Mouse (Mus musculus) kidney, adult 8-10 months (tissue): ENCODE measurements at regions not wholly inside any gene's neighbourhood (a gene's known extent, or its start where the extent isn't known, plus 50 kb on each side); places are given as distances from the start of the nearest gene placed in this dataset.

Experiments used
- DNase-seq, 2 experiments: peaks; one replicate each; pipeline ENCODE4 v3.0.0; 2022

DNA sequence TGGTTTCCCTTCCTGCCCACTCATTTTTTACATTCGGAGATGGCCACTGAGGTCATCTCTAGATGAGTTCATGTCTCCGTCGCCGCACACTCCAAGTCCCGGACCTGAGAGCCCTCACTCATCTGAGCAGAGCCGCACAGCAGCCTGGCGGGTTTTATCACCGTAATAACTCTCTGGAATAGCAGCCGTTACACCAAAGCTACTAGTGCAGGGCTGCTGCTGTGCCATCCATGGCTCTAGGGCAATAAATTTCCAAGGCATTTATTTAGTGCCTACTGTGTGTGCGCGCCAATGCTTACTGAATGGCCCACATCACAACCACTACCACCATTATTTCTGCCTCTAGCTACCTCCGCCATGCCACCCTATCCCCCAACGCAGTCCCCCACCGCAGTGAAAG lies 242.9 kb upstream of the Rpl38 start:
- DNase-seq: no peak

DNA sequence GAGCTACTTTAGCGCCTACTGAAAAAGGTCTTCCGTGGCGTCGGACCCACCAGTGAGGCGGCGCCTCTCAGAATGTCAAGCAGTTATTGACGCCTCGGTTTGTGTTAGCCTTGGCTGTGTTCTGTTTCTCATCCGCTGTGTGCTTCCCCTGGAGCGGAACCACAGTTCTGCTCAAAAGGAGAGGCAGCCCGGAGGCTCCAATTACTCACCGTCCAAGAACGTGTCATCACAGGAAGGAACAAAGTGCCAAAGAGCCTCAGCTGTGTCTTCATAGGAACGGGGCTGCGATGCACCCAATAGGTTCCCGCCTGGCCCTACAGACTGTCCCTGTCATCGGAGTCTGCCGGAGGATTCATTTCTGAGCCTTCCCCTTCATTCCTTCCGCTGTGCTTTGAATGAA lies 245.0 kb upstream of the Rpl38 start:
- DNase-seq: no peak

DNA sequence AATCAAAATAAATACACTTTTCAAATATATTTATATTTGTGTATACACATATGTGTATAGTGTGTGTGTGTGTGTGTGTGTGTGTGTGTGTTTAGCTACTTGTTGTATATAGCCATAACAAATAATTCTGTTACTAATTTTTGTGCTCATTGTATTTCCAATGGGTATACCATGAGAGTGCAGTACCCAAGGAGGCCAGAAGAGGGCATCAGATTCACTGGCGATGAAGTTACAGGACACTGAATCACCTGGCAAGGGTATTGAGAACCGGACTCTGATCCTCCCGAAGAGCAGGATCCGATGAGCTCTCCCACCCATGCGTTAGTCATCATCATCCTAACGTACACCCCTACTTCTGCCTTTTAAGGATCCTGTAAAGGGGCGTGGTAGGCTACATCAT lies 249.3 kb upstream of the Rpl38 start:
- DNase-seq: no peak

DNA sequence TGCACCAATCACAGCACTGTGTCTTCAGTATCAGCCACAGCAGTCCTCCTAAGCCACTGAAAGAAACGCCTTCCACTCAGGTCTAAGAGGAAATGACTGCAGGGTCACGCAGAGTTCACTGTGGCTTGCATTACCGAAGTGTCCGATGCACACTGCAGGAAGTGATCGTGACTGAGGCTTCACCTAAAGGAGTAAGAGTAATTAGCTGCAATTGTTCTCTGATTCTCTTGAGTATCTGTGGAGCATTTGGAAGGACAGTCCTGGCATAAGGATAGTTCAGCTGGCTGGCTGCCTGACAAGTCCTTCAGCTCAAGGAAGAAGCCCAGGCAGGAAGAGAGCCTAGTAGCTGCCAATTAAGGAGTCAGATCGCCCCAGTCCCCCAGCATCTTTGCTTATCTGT lies 252.2 kb upstream of the Rpl38 start:
- no peak for DNase-seq

DNA sequence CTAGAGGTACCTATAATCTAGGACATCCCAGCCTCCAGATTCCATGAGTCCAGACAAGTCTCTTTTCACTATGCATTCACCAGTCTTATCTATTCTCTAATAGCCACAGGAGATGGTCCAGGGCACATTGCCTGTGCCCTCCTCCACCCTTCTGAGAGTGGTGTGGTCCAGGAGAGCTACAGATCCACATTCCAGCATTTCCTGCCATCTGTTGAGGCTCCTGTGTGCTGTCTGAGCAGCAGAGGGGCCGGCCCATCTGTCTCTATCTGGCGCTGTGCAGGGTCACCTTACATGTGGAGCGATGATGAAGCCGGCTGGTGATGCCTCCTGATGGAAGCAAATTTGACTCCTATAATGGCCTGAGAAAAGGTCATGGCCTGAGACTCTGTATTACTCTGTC lies 263.9 kb upstream of the Rpl38 start:
- DNase-seq: no peak

DNA sequence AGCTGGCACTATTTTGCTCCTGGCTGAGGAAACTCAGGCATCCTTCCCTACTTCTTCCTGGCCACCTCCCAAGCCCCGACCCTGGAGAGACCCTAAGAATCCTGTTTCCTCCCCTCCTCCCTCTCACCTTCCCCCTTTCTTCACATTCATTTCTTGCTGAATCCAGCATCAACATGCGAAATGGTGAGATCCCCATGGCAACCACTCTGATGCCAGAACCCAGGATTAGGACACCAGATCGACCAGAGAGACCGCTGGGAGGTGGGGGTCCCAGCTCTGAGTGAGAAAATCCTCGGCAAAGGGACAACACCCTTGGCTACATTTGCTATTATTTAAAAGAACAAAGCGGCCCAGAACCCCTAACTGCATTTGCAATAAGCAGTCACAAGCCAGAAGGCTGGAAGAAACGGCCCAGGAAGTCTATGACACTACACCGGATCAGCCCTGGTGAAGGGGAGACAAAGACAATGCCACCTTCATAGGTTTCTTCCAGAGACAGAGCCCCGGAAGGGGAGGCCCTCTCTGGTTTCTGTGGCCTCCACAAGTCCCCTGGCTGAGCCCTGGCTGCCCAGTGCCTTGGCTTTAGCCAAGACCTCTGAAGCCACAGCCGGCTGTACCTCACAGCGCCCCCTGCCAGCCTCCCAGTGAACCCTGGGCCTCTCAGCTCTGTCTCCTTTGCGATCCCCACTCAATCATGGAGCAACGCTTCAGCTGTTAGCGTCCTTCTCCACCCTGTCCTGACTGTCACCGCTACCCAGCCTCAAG lies 265.6 kb upstream of the Rpl38 start:
- DNase-seq: no peak

DNA sequence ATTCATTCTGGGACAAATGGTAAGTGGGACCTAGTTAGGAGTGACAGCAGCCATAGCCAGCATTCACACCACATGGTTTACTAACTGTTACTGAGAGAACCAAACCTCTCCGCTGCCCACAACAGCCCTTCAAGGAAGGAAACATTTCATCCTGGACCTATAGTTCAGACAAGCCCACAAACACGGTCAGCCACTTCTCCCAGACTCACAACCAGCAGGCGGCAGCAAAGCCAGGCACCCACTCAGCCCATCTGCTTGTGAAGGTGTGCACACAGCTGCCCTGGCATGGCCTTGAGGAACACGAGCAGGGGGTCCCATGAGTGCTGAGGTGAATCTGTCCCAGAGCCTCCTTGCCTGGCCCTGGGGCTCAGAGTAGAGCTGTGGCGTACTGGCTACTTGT lies 267.6 kb upstream of the Rpl38 start:
- DNase-seq: no peak

DNA sequence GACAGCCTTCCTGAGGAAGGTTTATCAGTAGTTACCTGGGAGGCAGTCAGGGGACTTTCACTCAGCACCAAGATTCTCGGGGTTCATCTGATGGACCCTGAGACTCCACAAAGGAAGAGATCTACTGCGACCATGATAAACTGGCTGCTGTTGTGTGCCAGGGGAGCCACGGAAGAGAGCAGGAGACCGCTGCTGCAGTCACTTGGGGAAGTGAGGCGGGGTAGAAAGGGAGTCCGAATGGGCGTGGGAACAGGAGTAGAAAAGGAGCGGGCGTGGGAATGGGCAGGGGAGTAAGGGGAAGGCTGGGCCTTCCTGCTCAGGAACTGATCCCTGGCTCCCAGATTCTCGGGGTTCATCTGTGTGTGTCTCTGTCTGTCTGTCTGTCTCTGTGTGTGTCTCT lies 276.2 kb upstream of the Rpl38 start:
- DNase-seq: no peak

DNA sequence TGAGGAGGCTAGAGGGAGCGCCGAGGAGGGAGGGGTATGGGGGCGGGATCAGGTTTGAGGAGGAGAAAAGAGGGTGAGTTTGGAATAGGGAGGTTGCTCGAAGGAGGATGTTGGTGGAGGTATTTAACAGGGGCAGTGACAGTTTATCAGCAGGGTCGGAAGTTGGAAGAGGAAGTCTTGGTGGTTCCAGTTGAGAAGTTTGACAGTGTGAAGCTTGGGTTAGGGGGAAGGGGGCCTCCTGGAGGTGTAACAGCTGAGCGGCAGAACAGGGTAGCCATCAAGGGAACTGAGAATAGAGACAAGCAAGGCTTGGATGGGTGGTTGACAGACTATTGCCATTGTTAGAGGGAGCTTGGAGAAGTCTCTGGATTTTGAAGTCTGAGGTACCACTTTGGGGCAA lies 276.8 kb upstream of the Rpl38 start:
- DNase-seq: no peak

DNA sequence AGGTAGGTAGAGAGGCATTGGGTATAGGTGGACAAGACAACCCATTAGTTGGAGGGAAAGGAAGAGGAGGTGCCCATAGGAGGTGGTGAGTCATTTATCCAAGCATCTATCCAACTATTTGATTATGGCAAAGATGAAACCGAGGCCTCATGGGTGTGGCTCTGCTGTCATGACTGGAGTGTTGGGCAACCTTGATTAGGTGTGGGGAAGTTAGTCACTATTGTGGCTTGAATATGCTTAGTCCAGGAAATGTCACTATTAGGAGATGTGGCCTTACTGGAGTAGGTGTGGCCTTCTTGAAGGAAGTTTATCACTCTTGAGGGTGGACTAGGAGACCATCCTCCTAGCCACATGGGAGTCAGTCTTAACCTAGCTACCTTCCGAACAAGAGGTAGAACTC lies 281.2 kb upstream of the Rpl38 start:
- DNase-seq: no peak

DNA sequence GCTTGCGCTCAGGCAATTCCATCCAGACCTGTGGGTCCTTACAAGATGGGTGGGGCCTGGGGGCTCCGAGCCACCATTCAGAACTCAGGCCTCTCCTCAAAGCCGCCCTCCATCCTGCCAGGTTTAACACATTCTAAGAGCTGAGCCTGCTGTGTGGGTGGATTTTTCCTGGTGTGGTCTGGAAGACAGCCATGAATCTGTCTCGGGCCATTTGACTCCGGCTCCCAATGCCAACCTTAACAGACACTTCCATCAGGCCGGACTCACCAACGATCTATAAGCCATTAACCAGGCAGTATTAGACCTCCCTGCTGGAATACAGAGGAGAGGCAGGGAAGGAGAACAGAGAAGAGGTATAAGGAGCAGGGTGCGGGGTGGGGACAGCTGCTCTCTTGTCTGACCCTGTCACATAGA lies 288.9 kb upstream of the Rpl38 start:
- peak; percentile 27 to 37 for DNase-seq

DNA sequence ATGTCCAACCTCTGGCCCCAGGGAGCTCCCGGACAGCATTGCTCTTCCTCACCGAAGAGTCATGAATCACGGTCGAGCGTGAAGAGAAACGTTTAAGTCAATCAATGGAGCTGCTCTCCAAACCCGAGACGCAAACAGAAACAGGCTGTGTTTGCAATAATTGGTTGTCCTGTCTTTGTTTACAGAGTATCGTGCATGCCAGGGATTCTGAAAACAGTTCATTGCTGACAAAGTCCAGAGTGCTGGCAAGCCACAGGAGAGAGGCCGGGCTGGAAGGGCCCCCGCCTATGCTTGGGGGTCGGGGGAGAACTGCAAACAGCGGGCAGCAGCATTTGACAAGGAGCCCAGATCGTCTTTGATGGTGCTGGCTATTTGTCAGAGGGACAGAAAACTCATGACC lies 292.4 kb upstream of the Rpl38 start:
- no peak for DNase-seq

DNA sequence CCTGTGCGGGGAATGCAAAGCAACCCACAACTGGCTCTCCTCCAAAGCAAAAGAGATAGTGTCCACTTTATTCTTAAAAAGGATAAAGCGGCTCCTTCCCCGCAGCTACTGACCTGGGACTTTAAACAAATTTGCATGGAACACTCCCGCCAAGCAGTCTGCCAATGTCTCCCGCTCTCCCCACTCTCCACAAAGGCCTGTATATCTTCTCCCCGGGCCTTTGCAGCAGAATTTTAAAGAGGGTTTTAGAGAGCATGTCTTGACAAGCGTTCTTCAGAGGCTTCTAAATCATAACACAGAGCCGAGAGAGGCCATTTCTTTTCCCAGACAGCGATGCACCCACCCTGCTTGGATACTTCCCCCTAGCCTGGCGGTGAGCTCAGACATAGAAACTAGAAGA lies 297.6 kb upstream of the Rpl38 start:
- no peak for DNase-seq

DNA sequence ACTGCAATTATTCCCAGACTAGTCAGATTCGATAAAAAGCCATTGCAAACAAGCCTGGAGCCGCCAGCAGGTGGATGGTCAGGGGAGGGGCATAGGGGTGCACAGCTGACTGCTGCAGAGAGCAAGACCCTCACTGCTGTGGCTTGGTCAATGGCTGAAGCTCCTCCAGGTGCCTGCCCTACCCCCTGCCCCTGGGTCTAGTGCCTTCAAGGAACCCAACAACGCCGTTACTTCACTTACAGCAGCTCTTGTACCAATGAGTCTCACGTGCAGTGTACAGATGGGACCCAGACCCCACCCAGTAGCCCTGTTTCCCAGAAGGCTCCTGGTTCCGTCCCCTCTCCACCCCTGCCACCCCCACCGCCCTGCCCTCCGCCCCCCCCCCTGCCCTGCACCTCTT lies 300.5 kb upstream of the Rpl38 start:
- no peak for DNase-seq

DNA sequence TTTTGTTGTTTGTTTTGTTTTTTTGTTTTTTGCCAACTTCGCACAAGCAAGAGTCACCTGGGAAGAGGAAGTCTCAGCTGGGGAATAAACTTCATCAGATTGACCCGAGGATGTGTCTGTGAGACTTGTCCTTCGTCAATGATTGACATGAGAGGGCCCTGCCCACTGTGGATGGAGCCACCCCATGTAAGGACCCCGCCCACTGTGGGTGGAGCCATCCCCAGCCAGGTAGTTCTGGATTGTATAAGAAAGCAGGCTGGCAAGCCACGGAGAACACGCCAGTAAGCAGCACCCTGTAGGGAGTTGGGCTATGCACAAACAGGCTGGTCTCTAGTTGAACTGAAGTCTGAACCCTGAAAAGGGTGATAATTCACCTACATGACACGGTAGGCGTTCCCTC lies 294.1 kb upstream of the Sdk2 start:
- peak; percentile 41 to 45 for DNase-seq

DNA sequence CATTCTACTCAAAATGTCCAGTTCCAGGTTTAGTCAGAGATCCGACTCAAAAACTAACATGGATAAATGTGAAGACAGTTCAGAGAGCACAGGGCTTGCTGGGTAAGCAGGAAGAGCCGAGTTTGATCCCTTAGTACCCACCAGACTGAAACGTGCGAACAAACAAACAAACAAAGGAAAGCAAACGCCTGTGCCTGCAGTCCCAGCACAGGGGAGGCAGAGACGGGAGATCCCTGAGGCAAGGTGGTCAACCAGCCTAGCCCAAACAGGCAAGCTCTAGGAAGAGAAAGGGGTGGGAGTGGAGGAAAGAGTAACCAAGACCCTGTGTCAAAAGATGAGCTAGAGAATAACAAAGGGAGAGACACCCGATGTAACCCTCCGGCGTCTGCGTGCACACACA lies 293.5 kb upstream of the Sdk2 start:
- DNase-seq: no peak

DNA sequence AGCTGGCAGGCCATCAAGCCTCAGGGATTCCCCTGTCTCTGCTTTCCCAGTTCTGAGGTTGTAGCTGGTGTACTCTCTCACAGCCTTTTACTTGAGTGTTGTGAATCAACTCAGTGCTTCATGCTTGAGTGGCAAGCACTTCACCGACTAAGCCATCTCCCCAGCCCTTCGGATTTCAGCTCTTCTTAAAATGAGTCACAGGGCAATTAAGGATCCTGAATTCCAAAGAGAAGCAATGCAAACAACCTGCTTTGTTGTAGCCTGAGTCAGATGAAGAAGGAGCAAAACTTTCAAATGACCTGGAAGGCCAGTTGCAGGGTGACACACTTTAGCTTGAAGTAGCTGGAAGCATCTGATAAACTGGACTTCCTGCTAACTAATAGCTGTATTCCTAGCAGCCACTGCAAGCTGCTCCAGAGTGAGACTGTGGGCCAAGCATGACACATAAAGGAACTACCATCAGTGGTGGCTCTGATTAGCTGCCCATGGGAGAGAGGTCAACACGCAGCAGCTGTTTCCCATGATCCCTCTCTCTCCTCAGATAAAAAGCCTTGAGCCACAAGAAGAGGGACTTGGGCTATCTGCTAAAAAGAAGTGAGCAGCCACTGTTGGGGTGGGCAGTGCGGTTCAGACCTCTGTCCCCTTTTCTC lies 285.4 kb upstream of the Sdk2 start:
- DNase-seq: no peak

DNA sequence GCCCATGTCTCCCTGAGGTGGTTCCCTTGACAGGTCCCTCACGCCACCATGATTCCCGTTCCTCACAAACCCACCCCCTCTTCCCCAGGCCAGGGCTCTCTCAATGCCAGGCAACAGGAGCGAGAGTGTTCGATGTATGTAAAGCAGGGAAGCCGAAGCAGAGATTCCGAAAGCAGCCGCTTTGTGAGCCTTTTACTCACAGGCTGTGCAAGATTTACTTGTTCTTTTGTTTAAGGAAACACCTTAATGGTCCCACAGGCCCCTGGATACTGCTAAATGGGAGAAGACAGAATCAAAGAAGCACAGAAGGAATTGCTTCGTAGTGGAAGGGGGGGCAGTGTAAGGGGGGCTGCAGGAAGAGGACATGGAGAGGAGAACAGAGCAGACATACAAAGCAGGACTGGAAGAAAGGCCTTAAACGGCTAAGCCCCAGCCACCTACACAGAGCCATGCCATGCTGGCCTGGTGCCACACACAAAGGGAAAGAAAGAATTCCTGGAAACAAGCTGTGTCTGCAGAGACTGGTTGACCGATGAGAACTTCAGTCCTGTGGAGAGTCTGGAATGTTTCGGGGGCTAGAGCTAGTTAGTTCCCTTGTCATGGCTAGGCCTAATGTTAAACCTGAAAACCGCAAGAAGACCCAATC lies 270.1 kb upstream of the Sdk2 start:
- DNase-seq: no peak

DNA sequence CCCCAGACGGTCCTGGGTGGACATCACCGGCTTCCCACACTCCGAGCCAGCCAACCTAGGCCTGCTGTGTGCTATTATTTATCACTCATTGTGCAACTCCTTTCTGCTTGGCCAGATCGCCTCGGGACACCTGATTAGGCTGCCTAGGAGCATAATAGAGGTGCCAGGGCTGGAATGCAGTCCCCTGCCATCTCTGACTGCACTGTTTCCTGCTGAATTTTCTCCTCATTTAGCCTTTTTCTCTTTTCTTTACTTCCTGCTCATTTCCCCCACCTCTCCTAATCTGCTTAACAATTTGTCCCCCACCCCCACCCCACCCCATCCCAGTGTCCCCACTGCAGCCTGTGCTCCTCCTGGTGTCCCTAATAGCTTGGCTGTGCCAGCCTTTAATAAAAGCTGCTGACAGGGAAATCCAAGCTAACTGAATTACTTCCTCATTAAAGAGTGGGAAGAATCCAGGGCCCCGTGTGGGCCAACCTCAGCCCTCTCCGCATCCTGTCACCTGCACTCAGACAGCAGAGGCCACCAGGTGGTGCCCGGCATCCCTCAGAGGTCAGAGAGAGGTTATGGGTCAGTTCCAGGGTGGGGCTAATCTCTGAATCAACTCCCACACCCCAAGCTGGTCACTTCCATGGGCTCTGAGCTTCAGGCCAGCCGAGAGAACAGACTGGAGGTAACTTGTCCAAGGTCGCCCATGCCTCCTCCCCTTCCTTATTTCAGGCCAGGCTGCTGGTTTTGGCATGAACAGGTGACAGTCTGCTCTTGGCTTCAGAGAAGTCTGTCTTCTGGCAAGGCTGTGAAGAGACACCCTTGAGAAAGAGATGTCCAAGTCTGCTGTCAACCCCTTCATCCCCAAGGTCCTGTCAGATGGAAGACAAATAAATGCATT lies 269.3 kb upstream of the Sdk2 start:
- DNase-seq: no peak

DNA sequence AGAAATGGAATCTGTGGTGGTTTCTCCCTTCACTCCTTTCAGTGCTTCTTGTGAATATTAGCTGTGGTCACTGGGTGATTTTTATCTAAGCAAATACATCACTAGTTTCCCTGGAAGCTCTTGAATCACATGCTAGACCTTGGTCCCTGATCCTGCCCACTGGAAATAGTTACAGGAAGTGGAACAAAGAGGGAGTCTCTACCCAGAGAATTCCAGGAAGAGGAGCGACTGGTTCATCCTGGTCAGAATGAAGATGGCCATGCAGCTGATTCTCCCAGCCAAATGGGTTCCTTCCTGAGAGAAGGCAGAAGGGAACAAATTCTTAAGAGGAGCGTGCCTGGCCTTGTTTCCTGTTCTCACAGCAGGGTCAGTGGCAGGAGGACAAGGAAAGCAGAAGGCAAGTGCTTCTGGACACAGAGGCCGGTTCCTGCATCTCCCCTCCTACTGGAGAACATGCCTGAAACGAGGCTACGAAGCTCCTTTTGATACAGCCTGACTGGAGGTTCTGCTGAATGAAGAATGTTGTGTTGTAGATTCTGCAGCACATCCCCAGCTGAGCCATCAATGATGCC lies 264.8 kb upstream of the Sdk2 start:
- no peak for DNase-seq

DNA sequence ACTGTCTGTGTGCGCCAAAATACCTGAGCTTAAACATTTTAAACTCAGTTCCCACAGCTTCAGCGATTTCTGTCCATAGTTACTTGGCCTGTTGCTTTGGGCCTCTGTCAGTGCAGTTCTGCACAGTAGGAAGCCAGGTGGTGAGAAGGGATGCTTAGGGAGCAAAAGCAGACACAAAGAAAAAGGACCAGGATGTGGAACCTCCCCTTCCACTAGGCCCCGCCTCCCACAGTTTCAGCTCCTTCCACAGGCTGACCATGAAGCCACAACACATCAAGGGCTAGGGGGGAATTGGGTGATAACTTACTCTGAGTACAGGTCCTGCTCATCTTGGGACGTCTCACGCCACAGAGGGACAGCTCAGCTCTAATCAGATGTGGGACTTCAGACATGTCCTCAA lies 263.5 kb upstream of the Sdk2 start:
- no peak for DNase-seq

DNA sequence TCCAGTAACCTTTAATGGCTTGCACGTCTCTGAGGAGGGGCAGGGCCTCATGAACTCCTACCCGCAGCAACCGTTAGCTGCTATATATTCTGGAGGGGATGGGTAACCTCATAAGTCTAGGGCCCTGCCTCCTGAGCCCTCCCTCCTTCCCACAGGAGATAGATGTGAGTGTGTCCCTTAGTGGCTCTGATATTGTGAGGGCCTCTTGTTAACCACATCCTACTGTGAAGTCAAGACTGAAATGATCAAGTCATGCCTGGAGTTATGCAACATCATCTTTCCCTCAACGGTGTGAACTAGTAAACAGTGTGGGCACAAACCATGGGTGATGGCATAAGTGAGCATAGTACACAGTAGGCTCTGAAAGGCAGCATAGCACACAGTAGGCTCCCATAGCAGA lies 255.8 kb upstream of the Sdk2 start:
- no peak for DNase-seq

DNA sequence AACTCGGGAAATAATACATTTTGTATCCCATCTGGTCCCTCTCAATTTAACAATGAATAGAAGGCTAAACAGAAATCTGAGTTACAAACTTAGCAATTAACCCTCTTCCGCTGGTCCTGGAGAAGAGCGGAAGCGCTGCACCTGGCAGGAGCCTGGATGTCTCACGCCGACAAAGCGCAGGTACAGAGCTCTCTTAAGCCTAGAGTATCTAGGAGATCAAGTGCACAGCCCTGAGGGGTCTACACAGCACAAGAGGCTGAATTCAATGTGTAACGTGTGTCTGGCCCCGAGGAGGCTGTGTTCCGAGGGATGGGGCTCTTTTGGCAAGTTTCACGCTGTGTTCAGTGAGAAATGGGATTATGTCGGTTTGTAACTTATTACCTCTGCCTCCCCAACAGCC lies 255.1 kb upstream of the Sdk2 start:
- DNase-seq: no peak
